Mouse (Mus musculus) heart, postnatal 0 days (tissue): ENCODE results near the gene Cln3. TPM values are rescaled to one million over a fixed set of nuclear protein-coding genes. Genes with fewer than 3 reads are reported as not detected.

Source experiments
- ATAC-seq: fragments of 200-750 bp; cut with Nextera tagmentation; 2 replicates; pipeline ENCODE4 v1.8.0; 2017; ENCODE audit warnings: low read depth, moderate number of reproducible peaks, moderate library complexity; ENCODE audit not compliant: insufficient read depth
- DNase-seq: peaks from one replicate; pipeline ENCODE4 v3.0.0-alpha.2; 2016; ENCODE audit warnings: low spot score
- H3K27ac ChIP-seq: fragments of 300-500 bp; sonication (generic); 2 replicates; pipeline ENCODE4 v1.5.1; 2014; ENCODE audit warnings: low read depth, mild to moderate bottlenecking
- H3K27me3 ChIP-seq: fragments of 300-500 bp; sonication (generic); 2 replicates; pipeline ENCODE4 v1.6.1; 2014; ENCODE audit warnings: low read length, mixed read lengths; ENCODE audit not compliant: control insufficient read depth, insufficient read depth
- H3K36me3 ChIP-seq: fragments of 300-500 bp; sonication (generic); replicated peaks from 2 replicates; pipeline ENCODE4 v1.6.1; 2014; ENCODE audit warnings: low read length, mixed read lengths; ENCODE audit not compliant: control insufficient read depth, insufficient read depth
- H3K4me1 ChIP-seq: fragments of 300-500 bp; sonication (generic); 2 replicates; pipeline ENCODE4 v1.6.1; 2014; ENCODE audit warnings: antibody characterized with exemption; ENCODE audit not compliant: control insufficient read depth, insufficient read depth
- H3K4me2 ChIP-seq: fragments of 300-500 bp; sonication (generic); 2 replicates; pipeline ENCODE4 v1.6.1; 2014; ENCODE audit warnings: low read depth, mild to moderate bottlenecking, low read length, moderate library complexity
- H3K4me3 ChIP-seq: fragments of 300-500 bp; sonication (generic); 2 replicates; pipeline ENCODE4 v1.5.1; 2014; ENCODE audit warnings: low read depth, low read length
- H3K9ac ChIP-seq: fragments of 300-500 bp; sonication (generic); replicated peaks from 2 replicates; pipeline ENCODE4 v1.6.1; 2014; ENCODE audit warnings: low read depth, low read length, mixed read lengths
- H3K9me3 ChIP-seq: fragments of 300-500 bp; sonication (generic); replicated peaks from 2 replicates; pipeline ENCODE4 v1.6.1; 2016; ENCODE audit warnings: low read length; ENCODE audit not compliant: control insufficient read depth
- CTCF ChIP-seq: IDR thresholded peaks from 2 replicates; pipeline ENCODE4 v1.5.1; 2016; ENCODE audit warnings: antibody characterized with exemption, control low read depth, low read depth
- EP300 ChIP-seq: IDR thresholded peaks from 2 replicates; pipeline ENCODE4 v1.6.1; 2016; ENCODE audit warnings: antibody characterized with exemption, low read depth
- WGBS: fragments of 180-500 bp; shearing (Covaris S2); extraction: QIAGEN DNeasy Blood & Tissue Kit; methylation state at CpG from one replicate; pipeline ENCODE4 v1.1.7; 2014; 5-methylcytosine and 5-hydroxymethylcytosine counted together
- polyA plus RNA-seq: library from polyadenylated mRNA; unstranded; fragments of >200 nt; fragmentation: Nextera tagmentation; extraction: Ambion mirVana; gene quantifications from 2 replicates; pipeline ENCODE4 v1.2.1, GENCODE M21; 2015
- total RNA-seq: library from RNA; depleted of rRNA; stranded (reverse); fragments of >200 nt; gene quantifications from 2 replicates; pipeline ENCODE4 v1.2.3, GENCODE M21; 2014; ENCODE audit warnings: low replicate concordance

The Cln3 gene
- total and polyA plus RNA-seq, 2 experiments from 2014 or later, result 14.9 to 17.1 TPM

DNA sequence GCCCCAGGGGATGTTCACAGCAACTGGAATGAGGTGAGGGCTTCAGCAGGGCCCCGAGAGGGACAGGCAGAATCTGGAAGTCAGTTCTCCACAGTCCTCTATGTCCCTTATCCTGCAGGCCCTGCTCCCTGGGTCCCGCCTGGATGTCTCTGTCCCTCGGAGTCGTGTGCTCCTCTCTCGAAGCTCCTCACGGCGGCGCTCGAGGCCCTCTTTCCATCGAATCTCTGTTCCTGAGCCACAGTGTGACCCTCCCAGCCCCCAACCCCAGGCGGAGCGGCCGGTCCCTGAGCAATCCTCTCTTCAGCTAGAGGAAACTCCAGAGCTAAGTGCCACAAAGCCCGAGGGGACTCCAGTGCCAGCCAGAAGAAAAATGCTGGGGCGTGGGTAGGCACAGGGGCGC lies 2.2 kb upstream of the Cln3 start:
- no peak overlapping the region for H3K4me3 ChIP-seq
- H3K4me1 ChIP-seq, result peaks cover 7% of the 10 kb centered on the region; the same call in 1 of the 2 replicates
- H3K27ac ChIP-seq, result no peak overlapping the region
- no peak overlapping the region for H3K9ac ChIP-seq
- WGBS, result 11% methylated on average over 14 of the region's 16 CpGs
- ATAC-seq (peak; percentile 59; the same call in 1 of the 2 replicates), DNase-seq (peak; percentile 64)
- no peaks in the 10 kb centered on the region for H3K36me3 ChIP-seq
- no peak overlapping the region for H3K4me2 ChIP-seq
- no peaks in the 10 kb centered on the region for H3K9me3 ChIP-seq
- no peak for TF ChIP-seq EP300
- peak; percentile 51 for TF ChIP-seq CTCF
- no peaks in the 10 kb centered on the region for H3K27me3 ChIP-seq

DNA sequence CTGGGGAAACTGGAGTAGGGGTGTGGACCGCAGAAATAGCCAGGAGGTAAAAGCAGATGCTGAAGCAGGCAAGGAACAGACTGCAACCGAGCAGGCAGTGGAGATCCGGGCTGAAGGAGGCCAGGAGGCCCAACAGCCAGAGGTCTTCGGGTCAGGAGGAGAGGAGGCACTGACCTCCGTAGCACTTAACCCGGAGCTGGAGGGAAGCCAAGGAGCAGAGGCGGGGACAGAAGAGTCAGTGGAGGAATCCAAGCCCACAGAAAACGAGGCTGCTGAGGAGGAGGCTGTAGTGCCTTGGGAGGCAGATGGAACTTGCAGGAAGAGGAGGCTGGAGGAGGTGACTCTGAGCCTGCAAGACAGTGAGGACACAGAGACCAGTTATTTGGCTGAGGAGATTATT lies 1.2 kb upstream of the Cln3 start:
- Histone ChIP-seq H3K27me3 (no peaks in the 10 kb centered on the region), H3K9ac (no peak overlapping the region)
- TF ChIP-seq EP300 (no peak), CTCF (no peak)

DNA sequence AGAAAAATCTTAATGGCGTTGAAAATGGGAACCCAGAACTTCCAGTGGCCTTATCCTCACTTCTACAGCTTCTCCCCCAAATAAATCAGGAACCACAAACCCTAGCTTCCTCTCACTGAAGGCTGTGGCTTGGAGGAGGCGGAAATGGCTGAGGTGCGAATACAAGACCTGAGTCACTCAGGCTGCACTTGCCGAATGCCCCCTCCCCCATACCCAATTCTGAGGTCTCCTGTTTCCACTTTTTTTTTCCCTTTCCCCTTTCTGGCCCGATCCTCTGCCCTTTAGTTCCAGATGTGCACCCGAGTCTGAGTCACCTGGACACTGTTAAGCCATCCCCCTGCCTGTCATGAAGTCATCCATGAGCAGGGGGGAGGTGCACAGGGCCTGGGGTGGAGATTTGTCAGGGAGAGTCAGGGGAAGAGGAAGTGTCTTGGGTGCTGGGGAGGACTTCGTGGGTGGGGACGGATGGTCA lies 1.1 kb downstream of the Cln3 start, which contains the start of gene Apobr:
Gene Apobr (plus strand): TSS at position 437 of the 472 bp plus-strand sequence.
- H3K4me1 ChIP-seq, result peaks cover 9% of the 10 kb centered on the region; the same call in 1 of the 2 replicates
- peak within 1 kb of the TSS; percentile 67 for H3K4me3 ChIP-seq
- H3K9me3 ChIP-seq, result no peaks in the 10 kb centered on the region
- H3K36me3 ChIP-seq, result 0 out of 2 replicates have a peak, but pooled peaks cover 5% of the 10 kb centered on the region
- no peaks in the 10 kb centered on the region for H3K27me3 ChIP-seq
- peak within 1 kb of the TSS; percentile 86 for H3K4me2 ChIP-seq
- H3K27ac ChIP-seq, result no peak within 1 kb of the TSS
- no peak for DNase-seq
- WGBS, result 72% methylated on average over 8 of the region's 8 CpGs
- H3K9ac ChIP-seq, result no peak within 1 kb of the TSS
- ATAC-seq, result no peak
- TF ChIP-seq CTCF, result no peak
- TF ChIP-seq EP300, result no peak

More for the DNA sequence above, 1.2 kb upstream of the Cln3 start:
- ATAC-seq (no peak), DNase-seq (no peak)
- no peaks in the 10 kb centered on the region for H3K9me3 ChIP-seq
- H3K4me2 ChIP-seq, result no peak overlapping the region
- no peaks in the 10 kb centered on the region for H3K36me3 ChIP-seq
- H3K27ac ChIP-seq, result no peak overlapping the region
- H3K4me1 ChIP-seq, result peaks cover 9% of the 10 kb centered on the region; the same call in 1 of the 2 replicates
- H3K4me3 ChIP-seq, result no peak overlapping the region
- WGBS, result 34% methylated on average over 8 of the region's 8 CpGs

DNA sequence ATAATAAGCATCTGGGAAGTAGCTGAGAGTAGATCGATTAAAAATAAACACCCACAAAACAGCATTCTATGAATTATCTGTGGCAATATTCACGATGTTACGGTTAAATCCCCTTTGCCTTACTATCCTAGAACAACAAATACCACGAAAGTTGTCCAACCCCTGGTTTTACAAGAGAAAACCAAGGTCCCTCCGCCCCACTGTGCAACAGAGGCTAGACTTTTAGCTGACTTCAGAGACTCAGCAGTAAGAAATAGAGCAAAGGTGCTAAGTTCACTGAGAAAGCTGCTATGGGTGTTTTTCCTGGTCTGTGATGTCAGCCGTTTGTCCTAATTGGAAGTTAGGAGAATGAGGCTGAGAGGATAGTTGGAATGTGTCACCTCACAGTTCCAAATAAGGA lies 1.9 kb downstream of the Cln3 start:
- Histone ChIP-seq H3K9ac (no peak overlapping the region), H3K4me3 (peak overlapping the region; percentile 67), H3K36me3 (peaks cover 6% of the 10 kb centered on the region; the same call in 1 of the 2 replicates), H3K27me3 (no peaks in the 10 kb centered on the region), H3K27ac (no peak overlapping the region), H3K4me1 (peaks cover 9% of the 10 kb centered on the region; the same call in 1 of the 2 replicates), H3K4me2 (peak overlapping the region; percentile 86), H3K9me3 (no peaks in the 10 kb centered on the region)
- ATAC-seq (no peak), DNase-seq (peak; percentile 13)
- 49% methylated on average over 6 of the region's 6 CpGs for WGBS
- no peak for TF ChIP-seq CTCF
- no peak for TF ChIP-seq EP300

DNA sequence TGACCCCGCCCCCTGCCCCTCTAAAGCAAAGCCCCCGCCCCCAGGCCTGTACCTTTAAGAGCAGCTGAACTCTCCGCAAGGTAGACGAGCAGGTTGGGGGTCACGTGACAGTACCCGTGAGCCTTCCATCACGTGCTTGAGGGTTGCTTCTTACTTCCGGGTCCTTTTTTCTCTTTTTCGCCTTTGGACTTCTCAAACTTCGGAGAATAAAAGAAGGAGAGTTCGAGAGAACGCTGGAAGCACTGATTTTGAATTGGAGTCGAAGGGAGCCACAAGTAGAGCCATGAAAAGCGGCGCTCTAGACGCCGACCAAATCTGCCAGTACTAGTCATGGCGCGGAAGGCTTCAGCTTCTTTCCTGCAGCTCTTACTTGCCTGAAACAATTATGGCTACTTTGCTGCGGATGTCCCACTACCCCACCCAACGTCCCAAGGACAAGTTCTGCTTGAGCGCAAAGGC lies 2.3 kb downstream of the Cln3 start:
- peak overlapping the region; percentile 67 for H3K4me3 ChIP-seq
- WGBS, result 1% methylated on average over 22 of the region's 22 CpGs
- no peaks in the 10 kb centered on the region for H3K9me3 ChIP-seq
- DNase-seq (peak; percentile 87), ATAC-seq (peak; percentile 84)
- no peak for TF ChIP-seq CTCF
- no peak for TF ChIP-seq EP300
- H3K36me3 ChIP-seq, result peaks cover 11% of the 10 kb centered on the region; the same call in 1 of the 2 replicates
- H3K4me2 ChIP-seq, result peak overlapping the region; percentile 86
- H3K27me3 ChIP-seq, result no peaks in the 10 kb centered on the region
- peaks cover 9% of the 10 kb centered on the region; the same call in 1 of the 2 replicates for H3K4me1 ChIP-seq
- H3K9ac ChIP-seq, result peak overlapping the region; percentile 58
- peak overlapping the region; percentile 82 for H3K27ac ChIP-seq

DNA sequence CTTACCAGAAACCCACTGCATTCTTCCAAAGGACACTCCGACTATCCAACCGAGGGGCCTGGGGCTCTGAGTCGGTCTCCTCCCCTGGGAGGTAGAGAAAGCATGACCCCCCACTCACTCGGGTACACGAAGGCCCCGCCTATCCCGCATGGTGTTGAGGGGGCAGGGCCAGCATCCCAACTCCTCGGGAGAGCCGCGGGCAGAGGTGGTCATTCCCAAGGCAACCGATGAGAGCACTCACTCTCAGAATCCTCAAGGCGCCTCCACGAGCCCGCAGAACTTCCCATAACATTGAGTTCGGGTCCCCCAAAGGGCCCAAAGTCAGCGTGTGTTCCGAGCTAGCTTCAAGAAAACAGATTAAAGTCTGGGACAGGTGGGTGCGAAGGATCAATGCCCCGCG lies 2.9 kb downstream of the Cln3 start:
- H3K4me3 ChIP-seq, result peak overlapping the region; percentile 67
- no peaks in the 10 kb centered on the region for H3K9me3 ChIP-seq
- peaks cover 9% of the 10 kb centered on the region; the same call in 1 of the 2 replicates for H3K4me1 ChIP-seq
- DNase-seq (no peak), ATAC-seq (peak; percentile 49; the same call in 1 of the 2 replicates)
- 2% methylated on average over 20 of the region's 20 CpGs for WGBS
- peaks cover 11% of the 10 kb centered on the region; the same call in 1 of the 2 replicates for H3K36me3 ChIP-seq
- TF ChIP-seq CTCF, result no peak
- TF ChIP-seq EP300, result no peak
- peak overlapping the region; percentile 86 for H3K4me2 ChIP-seq
- peak overlapping the region; percentile 82 for H3K27ac ChIP-seq
- peak overlapping the region; percentile 58 for H3K9ac ChIP-seq
- H3K27me3 ChIP-seq, result no peaks in the 10 kb centered on the region
